Mouse (Mus musculus): ENCODE data around the gene Matn1. TPM values are rescaled to one million over a fixed set of nuclear protein-coding genes. Genes with fewer than 3 reads are reported as not detected.

Gene Matn1
- polyA plus RNA-seq, 1 experiment from 2014 or later: not detected

Other genes starting within 250 kb of the Matn1 start
- 22.3 and 23.2 TPM in 2 replicates for gene Sdc3, start 151.8 kb upstream of the Matn1 start, polyA plus RNA-seq (2014; fragmentation: Nextera tagmentation; extraction: Ambion mirVana)
- gene Laptm5, start 31.3 kb upstream of the Matn1 start, polyA plus RNA-seq (2014; fragmentation: Nextera tagmentation; extraction: Ambion mirVana): 24.6 and 24.8 TPM in 2 replicates